Mouse (Mus musculus) spleen, postnatal 10 days (tissue): ENCODE data around the gene Cfdp1.
A peak's percentile ranks its signal among the peaks of the same experiment; 100 is the strongest.

Experiments
- DNase-seq, 2 experiments: peaks; one replicate each; pipeline ENCODE4 v3.0.0; 2021 to 2022; ENCODE audit warnings: low spot score in 2 of 2

Gene Cfdp1

GRCm38 (mm10) chr8:111769764-111770428 lies 84.2 kb downstream of the Cfdp1 start:
- DNase-seq = no peak

DNA sequence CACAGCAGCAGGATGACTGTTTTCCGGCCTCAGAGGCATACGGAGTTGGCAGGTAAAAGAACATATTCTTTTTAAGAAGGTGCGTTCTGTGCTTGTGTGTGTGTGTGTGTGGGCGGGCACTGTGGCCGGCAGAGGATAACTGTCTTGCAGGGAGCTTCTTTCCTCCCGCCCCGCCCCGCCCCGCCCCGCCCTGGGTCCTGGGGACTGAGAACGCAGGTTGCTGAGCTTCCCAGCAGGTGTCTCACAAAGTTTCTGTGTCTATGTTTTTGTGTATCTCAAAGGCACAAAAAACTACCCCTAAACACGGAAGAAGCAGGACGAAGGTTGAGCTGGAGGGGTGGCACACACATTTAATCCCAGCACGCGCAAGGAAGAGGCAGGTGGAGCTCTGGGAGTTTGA lies 84.8 kb downstream of the Cfdp1 start:
- no peak for DNase-seq

- DNase-seq = no peak
Measured at GRCm38 (mm10) chr8:111768651-111769050, 85.4 kb downstream of the Cfdp1 start.

- no peak for DNase-seq
Measured at GRCm38 (mm10) chr8:111765616-111766015, 88.5 kb downstream of the Cfdp1 start.

- DNase-seq = no peak
Measured at GRCm38 (mm10) chr8:111765096-111765495, 89.0 kb downstream of the Cfdp1 start.

GRCm38 (mm10) chr8:111760708-111761107 lies 93.4 kb downstream of the Cfdp1 start:
- DNase-seq = no peak

DNA sequence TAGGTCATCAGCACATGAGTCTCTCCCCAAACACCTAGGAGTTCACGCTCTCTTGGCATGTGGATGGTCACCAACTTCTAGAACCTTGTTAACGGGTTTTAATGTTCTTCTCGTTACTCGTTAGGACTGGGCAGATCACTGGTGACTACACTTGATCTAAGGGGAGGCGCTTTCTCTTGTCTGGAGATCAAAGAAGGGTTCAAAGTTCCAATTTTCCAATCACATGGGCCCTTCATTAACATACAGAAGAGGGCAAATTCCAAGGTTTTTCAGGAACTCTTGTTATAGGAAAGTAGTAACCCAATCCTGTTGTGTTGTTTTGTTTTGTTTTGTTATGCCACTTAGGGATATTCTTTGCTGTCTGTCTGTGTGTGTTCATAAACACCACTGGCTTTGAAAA lies 95.3 kb downstream of the Cfdp1 start:
- no peak for DNase-seq

DNA sequence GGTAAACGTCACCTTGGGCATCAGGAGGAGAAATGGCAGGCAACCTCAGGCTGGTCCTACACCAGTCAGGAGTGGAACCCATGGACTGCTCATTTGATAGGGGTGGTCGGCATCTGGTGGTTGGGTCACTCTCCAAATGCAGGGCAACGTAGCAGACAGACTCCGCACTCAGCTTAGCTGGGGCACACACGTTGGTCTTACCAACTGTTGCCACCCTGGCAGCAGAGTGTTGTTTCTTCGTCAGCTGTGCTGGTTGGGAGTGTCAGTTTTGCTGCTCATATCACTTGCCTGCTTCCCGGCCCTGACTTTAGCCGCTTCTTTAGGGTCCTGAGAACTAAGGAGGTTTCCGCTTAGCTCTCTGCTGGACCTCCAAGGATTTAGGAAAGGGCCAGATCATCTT lies 96.5 kb downstream of the Cfdp1 start:
- DNase-seq = no peak

DNA sequence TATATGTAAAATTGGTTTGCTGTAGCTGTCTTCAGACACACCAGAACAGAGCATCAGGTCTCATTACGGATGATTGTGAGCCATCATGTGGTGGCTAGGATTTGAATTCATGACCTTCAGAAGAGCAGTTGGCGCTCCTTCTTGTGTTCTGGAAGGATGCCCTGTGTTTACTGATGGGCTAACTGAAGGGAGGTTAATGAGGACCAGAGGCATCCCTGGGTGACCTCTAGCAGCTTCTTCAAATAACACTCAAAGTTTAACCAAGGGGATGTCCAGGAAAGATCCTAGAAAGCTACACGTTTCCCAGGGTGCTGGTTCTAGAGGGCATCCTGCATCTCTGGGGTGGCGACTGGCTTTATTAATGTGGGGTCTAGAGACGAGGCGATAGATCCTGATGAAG lies 99.4 kb downstream of the Cfdp1 start:
- no peak for DNase-seq

GRCm38 (mm10) chr8:111754088-111754487 lies 100.0 kb downstream of the Cfdp1 start:
- DNase-seq = no peak

DNA sequence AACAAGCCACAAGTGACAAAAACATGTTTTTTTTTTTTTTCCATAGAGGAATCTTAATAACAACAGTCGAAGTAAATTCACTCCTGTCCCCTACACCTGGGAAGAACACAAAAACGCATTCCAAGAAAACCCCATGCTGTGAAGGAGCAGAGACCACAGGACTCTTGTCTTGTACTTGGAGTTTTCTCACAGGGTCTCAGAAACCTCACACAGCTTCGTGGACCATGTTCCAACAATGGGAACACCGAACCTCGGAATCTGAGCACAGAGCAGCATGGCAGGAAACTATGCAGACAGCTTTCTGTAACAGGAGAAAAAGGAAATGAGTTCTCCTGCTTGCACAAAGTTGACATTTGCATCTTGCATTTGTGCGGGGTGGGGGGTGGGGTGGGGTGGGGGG lies 105.3 kb downstream of the Cfdp1 start:
- DNase-seq = no peak

DNA sequence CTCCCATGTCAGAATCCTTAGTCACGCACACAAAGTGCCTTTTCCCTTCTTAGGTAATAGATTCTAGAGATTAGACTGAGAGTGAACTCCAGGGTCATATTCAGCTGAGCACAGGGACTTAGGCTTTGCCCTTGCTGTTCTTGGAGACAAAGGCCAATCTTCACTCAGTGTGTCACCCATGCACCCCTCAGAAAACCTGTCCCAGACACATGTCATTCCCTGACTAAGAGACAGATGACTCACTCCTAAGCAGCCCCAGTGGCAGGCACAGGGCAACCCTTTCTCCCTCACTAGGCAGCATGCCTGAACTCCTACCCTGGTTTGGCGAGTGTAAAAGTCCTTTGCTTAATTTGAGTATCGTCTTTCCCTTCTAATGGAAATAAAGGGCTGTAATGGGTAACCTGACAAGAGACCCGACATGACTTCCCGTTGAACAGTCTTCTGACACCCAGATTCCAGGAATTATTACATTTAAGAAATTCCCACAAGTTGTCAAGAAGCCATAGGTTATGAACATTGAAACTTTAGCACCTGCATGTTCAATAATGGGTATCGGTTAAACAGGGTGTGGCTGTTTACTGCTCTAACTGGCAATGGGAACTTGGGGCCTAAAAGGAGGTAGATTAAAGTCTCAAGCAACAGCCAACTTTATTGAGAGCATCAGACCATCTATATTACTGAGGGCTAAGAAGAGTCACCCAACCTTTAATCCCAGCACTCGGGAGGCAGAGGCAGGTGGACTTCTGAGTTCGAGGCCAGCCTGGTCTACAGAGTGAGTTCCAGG lies 106.0 kb downstream of the Cfdp1 start:
- no peak for DNase-seq

DNA sequence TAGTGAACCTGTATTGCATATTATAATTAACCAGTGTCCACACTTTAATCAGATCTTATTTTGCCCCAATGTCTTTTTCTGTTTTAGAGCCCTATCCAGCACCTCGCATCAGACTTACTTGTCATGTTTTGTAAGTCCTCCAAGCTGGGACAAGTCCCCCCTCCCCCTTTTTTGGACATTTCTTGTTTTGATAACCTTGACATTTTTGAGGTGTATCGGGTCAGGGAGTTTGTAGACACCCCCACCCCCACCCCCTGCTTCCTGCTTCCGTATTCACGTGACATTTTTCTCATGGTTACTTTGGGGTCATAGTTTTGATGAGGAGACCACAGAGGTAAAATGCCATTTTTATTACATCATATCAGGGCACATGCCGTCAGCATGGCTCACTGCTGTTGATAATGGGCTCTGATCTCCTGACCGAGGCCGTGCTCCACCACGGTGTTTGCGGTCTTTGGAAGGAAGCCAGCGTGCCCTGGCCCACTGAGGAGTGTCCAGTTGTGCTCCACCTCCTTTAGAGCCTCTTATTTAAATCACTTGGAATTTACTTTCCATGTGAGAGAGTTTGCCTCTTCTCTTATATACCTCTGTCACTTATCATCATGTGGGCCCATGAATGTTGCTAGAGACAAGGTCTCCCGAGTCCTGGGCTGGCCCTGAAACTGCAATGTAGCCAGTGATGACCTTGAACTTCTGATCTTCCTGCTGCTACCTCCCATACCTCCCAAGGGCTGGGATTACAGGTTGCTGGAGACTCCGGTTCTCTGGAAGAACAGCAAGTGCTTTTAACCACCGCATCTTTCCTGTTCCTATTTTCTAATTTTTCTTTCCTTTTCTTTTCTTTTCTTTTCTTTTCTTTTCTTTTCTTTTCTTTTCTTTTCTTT lies 107.3 kb downstream of the Cfdp1 start:
- DNase-seq = no peak

GRCm38 (mm10) chr8:111745591-111746418 lies 108.3 kb downstream of the Cfdp1 start:
- DNase-seq = peak in 1 of 2 experiments; percentile 46

DNA sequence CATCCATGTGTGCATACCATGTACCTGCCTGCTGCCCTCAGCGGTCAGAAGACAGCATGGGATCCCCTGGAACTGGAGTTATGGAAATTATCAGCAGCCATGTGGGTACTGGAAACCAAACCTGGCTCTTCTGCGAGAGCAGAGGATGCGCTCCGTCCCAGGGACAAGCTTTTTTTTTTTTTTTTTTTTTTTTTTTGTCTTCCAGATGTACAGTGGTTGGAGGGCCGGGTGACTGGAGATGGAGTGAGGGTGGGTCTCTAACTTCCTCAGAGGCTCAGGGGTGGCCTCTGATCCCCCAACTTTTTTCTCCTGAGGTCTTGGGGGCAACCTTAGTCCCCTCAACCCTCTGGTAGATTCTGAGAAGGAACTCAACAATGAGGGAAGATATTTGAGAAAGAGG lies 109.0 kb downstream of the Cfdp1 start:
- no peak for DNase-seq

DNA sequence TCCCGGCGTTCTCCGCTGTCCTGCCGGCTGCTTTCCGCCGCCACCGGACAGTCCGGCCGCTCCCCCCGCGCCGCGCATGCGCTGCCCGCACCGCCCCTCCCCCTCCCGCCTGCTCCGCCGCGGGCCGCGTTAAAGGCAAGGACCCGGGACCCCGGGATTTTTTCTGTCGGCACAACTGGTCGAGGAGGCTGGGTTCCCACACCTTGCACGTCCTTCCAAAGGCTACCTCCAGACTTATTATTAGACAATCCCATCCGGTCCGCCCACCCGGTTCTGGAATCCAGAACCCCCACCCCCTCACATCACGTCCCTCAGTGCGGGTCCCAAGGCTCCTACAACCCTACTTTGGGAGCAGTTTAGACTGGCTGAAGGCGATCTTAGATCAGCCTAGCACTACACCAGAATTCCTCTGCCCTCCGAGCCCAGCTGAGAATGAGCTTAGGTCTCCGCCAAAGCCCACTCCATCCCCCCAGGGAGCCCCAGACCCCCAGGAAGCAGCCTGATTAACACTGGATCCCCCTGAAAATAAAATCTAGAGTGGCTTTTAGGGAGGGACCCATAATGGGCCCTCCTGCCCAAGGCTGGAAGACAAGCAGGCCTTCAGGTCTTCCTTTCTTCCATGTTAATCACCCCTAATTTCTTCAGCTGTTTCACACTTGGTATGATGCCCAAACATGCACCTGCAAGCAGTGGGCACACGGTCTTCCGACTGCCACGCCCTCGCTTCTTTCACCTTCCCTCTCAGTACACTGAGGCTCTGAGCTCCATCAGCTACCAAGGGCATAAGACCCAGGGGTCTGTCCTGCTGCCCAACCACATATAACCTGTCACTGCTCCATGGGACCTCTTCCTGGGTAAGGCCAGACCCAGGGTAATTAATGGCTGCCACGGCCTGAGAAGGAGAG lies 110.0 kb downstream of the Cfdp1 start, which contains the start of gene Bcar1:
Gene Bcar1 (minus strand): TSS at position 18 of the 905 bp plus-strand sequence.
- no peak for DNase-seq

DNA sequence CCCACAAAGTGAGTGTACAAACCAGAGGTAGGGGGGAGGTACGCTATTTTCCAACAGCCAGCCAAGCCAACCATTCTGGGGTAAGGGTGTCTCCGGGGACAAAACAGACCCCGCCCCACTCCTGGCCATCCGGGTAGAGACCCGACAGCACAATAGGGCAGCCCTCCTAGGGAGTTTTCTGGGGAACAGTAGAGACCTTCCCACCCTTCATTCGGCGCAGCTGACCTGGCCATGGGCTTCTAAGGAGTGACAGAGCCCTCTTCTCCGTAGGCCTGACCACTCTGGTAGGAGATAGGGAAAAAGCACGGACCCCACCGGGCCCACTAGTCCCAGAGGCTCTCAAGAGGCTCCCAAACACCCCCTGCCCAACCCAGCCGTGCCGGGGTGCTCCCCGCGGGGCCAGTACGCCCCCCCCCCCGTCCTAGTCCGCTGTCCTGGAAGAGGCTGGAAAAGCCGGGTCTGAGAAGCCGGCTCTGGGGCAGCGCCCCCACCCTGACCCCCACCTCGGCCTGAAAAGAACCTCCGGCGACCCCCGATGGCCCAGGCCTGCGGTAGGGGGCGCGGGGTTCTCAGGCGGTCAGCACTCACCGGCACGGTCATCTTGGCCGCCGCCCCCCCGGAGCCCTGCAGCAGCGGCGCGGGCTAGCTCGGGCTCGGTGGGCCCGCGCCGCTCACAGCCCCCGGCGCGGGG lies 110.8 kb downstream of the Cfdp1 start:
- no peak for DNase-seq

DNA sequence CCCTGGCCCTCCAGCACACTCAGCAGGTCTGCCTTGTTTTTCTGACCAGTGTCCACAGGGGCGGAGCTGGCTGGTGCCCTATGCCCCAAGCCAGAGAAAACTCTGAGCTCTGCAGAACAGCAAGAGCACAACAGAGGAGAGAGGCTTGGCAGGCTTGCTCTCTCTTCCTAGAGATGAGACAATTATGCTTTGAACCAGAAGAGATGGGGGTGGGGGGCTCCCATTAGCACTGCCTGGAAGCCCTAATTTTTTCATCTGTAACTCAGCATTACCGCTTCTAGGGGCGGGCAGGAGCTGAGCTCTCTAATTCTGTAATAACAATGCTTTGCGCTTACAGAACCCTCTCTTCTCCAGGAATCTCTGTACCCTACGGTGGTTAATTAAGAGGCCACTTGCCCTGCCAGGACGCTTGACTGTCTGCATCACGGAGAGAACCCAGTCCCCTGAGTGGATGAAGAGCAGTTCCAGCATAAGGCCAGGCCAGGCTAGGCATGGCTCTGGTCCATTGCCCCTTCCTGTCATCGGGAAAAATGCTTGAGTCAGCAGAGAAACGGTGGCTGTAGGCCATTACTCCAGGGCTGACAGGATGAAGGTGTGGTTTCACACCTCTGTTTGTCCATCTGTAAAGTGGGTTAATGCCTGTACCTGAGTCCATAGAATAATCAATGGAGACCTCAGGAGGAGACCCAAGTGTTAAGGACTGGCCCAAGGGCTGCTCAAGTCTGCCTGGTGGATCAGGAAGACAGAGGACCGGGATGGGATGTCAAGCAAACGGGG lies 111.6 kb downstream of the Cfdp1 start:
- DNase-seq = no peak

GRCm38 (mm10) chr8:111741556-111741955 lies 112.5 kb downstream of the Cfdp1 start:
- DNase-seq = no peak
